Mouse (Mus musculus): ENCODE results near the gene Tssk3.

Gene Tssk3

GRCm38 (mm10) chr4:129448713-129449112 lies 42.1 kb downstream of the Tssk3 start:
- DNase-seq (ENCODE audit: low spot score), result no peak

DNA sequence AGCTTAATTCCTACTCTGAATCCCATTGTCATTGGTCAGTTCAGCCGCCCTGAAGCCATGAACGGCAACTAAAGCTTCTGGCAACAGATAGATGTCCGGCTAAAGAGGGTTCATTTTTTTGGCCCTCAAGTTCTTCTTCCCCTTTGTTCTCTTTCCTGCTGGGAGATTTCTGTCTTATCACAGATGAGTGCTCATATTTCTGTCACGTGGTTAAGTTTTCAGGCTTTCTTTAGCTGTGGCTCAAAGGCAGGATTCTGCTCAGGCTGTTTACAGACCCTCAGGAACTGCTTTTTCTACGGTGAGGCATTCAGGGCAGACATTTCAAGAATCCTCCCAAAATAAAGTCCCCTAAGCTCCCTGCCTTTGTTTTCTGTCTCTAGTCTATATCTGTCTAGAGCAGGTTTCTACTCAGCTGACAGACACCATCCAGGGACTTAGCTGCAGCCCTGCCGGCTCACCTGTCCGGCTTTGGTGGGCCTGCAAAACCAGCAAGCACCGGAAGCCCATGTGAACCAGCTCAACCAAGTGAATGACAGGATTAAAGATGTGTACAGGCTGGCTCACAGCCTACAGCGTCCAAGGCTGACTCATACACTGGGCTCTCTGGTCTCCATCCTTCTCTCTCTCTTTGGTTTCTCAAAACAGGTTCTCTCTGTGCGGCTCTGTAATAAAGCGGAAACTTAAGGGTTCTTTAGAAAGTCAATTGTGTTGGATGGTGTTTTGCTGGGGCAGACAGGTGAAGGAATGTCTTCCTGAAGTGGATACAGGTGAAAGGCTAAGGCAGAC lies 42.9 kb downstream of the Tssk3 start:
- no peak for DNase-seq (ENCODE audit: low spot score)

DNA sequence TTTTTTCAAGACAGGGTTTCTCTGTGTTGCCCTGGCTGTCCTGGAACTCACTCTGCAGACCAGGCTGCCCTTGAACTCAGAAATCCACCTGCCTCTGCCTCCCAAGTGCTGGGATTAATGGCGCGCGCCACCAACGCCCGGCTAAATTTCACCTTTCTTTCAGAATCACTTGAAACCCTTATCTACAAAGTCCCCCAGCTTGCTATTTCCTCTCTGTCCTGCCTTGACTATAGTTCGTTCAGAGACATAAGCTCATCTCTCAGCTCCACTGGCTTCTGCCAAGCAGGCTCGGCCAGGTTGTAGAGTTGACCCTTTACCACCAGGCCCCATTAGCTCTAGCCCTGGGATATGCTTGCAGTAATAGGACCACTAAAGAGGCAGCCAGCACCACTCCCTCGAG lies 43.5 kb downstream of the Tssk3 start:
- DNase-seq (ENCODE audit: low spot score), result no peak

DNA sequence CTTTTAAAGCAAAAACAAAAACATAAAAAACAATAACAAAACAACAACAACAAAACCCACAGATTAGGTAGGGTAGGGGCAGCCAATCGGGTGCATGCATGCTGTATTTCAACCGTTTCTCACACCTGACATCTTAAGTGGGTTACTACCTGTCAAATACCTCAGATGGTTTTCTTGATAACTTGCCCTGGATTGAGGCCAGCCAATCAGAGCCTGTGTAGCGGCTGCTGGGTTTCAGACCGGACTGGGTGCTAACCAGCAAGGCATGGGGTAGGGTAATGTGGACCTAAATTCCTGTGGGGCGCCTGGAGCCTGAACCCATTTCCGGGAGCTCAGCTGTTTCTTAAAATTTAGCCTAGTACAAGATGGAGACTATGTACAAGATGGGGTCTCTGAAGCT lies 49.7 kb downstream of the Tssk3 start:
- no peak for DNase-seq (ENCODE audit: low spot score)

GRCm38 (mm10) chr4:129440340-129441063 lies 50.3 kb downstream of the Tssk3 start, which contains the start of gene Zbtb8b:
TSS of gene Zbtb8b (minus strand) at chr4:129440853.
- DNase-seq (ENCODE audit: low spot score), result no peak
